Mouse (Mus musculus): ENCODE measurements around the gene Ech1.

Ech1 gene

DNA sequence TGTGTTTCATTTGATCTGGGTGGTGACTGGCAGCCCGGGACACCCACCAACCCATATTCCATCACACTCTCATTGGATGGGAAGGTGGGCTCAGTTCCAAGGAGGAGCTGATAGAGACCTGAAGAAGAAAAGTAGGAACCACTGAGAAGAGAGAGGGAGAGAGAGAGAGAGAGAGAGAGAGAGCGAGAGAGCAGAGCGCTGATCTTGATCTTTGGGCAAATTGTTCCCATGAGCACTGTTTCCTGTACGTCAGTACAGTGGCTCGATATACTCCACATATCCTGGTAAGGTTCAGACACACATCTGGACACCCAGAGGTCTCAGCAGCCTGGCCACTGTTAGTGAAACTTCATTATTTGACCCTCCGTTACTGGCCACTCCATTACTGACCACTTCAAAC, 38.5 kb downstream of the Ech1 start, which contains the start of gene Lgals7:
TSS of gene Lgals7 (plus strand) at position 314 of the 400 bp plus-strand sequence.
- DNase-seq = no peak

DNA sequence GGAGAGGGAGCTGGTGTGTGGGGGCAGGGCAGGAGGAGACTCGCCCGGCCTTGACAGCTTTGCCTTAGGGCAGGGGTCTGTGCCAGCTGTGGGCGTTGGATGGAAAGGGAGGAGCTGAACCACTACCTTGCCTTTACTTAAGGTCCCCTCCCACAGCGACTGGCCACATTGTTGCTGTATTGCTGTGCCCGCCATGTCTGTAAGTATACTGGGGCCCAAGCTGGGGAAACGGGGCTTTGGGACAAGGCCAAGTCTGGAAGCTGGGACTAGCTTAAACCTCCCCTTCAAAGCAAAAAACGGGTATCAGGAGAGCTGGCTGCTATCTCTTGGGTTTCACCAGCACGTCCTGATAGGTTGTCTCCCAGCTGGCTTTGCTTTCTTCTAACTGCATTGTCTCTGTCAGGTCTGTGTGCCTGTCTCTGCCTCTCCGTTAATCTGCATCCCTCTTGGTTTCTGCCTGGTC, 39.3 kb downstream of the Ech1 start:
- DNase-seq = no peak

DNA sequence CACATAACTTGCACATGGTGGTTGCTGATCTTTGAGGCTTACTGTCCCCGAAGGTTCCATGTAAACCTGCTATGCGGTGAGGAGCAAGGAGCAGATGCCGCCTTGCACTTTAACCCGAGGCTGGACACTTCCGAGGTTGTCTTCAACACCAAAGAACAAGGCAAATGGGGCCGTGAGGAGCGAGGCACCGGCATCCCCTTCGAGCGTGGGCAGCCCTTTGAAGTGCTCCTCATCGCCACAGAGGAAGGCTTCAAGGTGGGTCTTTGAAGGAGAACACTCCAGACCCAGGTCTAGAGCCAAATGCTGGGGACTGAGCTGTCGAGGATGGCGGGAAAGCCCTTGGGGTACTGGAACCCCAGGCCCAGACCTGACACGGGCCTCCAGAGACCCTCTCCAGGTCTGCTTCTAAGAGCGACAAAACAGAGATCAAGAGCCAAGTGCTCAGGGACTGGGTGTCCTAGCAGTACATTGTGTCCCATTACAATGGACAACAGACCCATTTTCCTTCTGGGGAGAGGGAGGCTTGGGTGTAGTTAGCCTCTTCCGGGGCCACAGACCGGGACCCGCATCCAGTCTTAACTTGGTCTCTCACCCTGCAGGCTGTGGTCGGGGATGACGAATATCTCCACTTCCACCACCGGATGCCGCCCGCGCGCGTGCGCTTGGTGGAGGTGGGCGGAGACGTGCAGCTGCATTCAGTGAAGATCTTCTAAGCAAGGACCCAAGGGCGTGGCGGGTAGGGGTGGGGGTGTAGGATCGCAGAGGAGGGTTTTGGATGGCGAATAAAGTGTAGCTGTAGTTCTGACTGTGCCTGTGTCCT, 40.7 kb downstream of the Ech1 start:
- no peak for DNase-seq

DNA sequence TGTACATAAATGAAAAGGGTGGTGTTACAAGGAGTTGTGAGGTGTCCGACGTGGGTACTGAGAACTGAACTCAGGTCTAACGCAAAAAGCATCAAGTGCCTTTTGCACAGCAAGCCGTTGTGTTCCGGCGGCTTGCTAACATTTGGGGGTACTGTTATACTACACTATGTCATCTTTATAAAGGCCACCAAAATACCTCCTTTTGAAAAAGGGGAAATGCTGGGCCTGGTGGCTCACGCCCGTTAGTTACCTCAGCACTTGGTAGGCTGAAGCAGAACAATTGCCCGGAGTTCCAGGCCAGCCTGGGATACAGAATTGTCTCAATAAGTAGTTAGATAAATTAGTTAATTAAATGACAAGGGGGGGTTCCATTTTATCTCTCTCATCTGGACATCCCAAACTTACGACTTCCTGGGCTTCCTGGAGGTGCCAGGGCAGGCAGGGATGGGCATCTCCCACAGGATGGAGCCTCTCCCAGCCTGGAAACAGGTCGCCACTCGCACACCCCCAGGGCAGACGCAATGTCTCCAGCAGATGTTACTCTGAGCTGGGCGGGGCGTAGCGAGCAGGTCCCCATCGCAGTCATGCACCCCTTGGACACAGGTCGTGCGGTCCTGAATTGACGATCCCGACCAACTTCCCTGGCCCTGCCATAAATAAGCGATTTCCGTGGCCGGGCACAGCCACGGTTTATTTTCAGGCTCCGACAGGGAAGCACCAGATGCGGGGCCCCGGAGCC, 41.9 kb downstream of the Ech1 start:
- no peak for DNase-seq

DNA sequence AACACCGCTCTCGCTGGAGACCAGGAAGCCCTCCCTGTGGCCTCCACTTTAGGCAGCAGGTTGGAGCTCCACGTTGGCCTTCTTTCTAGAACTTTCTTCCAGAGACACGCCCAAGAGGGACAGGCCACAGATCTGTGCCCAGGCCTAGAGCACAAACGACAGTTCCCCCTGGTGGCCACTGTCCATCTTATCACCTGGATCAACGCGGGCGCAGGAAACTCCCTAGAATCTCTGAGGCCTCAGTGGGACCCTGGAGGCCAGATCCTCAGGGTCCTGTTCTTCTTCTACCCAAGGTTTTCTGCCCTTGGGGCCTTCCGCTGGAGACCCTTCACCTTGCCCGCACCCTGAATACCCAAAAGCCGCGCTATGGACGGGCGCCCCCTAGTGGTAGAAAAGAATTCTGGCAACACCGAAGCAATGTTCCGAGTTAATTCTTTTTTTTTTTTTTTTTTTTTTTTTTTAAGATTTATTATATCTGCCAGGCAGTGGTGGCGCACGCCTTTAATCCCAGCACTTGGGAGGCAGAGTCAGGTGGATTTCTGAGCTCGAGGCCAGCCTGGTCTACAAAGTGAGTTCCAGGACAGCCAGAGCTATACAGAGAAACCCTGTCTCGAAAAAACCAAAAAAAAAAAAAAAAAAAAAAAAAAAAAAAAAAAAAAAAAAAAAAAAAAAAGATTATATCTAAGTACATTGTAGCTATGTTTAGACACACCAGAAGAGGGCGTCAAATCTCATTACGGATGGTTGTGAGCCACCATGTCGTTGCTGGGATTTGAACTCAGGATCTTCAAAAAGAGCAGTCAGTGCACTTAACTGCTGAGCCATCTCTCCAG, 42.7 kb downstream of the Ech1 start:
- DNase-seq = peak; percentile 68 to 77

DNA sequence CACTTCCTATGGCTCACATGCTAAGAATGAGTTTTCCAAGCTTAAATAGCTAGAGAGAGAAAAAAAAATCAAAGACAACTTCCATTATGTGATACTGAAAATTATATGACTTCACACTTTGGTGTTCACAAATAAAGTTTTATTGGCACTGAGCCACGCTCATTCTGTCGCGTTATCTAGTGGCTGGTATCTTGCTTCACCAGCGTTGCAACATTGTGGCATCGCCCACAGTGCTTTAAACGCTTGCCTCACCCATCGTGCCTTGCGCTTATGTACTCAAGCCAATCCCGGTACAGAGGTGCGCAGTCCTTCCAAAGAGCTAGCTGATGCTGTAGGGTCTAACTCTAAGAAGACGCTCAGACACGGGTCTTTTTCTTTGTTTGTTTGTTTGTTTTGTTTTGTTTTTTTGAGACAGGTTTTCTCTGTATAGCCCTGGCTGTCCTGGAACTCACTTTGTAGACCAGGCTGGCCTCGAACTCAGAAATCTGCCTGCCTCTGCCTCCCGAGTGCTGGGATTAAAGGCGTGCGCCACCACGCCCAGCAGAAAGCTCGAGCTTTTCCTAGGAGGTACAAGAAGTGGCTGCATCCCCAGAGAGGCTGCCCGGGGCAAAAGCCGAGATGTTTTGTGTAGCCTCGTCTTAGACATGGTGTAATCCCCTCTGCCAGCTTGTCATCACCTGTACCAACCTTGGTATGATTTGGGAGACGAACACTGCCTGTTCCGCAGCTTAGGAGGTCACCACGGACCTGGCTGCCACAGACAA, 46.1 kb downstream of the Ech1 start:
- no peak for DNase-seq

DNA sequence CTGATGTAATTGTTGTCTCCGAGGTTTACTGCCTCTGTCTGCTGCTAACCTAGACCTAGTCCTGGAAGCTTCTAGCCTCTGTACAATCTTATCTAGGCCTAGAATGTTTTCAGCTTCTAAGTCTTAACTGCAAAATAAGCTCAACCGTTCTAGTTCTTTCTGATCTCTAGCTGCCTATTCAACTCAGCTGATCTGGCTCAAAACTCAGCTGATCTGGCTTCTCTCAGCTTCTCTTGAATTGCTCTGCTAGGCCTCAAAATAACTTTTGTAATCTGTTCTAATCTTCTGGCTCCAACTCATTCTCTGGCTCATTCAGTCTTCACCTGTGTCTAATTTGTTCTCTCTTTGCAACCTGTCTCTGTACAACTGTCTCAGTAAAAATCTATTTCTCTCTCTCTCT, 49.5 kb downstream of the Ech1 start:
- DNase-seq = no peak

DNA sequence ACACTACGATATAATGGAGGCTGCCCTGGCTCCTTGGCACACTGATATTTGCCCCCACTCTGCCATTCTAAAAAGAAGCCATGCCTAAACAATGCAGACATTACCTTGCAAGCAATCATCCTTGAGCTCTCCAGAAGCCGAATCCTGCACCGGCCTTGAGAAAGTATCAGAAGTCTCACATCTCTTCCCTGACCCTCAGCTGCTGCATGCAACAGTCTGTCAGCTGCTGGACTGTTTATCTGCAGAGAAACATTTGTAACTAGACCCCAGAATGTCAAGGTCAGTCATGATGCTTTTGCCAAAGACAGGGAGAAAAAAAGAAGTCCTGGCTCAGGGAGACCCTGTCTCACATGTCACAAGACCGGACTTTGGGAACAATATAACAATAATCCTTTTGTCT, 51.1 kb downstream of the Ech1 start:
- DNase-seq = no peak

DNA sequence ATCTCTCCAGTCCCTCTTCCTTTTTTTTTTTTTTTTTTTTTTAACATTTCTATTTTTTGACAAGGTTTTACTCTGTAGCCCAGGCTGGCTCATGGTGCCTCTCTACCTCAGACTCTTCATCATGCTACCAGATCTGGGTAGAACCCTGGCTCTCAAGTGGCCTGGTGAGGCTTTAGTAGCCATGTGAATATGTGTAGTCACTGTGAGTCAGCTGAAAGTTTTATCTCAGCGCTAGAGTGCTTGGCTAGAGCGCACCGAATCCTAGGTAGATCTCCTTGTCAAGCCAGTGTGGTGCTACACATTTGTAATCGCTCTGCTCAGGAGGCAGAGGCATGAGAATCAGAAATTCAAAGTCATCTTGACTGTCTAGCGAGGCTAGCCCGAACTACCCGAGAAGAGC, 52.1 kb downstream of the Ech1 start:
- no peak for DNase-seq

DNA sequence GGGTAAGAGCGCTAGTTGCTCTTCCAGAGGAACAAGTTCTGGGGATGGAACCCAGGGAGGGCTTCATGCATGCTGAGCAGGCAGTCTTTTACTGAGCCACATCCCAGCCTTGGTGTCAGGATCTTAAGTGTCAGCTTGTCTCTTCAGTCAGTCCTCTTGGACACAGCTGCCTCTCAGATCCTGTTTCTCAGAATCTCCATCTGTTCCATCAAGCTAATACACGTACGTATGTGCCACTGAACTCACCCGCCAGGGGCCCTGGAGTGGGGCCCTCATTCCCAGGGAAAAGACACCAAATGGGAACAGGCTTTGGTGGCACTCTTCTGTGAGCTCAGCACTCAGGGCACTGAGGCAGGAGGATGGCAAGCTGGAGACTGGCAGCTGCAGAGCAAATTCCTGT, 52.8 kb downstream of the Ech1 start:
- DNase-seq = no peak

DNA sequence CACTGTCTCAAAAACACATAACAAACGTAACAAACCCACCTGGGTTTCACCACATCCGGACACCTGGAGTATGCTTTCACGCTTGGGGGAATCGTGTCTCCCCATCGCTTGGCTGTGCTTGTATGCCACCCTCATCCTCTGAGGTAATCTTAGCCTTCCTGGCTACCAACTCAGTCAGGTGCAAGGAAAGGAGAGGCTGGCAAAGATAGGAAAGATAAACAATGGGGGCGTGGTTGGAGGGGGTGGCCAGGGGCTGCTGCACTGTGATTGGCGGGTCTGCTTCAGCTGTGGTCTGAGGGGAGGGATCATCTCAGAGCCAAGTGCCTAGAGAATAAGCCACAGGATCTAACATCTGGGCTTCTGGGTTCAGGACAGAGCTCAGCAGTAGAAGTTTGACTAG, 54.6 kb downstream of the Ech1 start:
- DNase-seq = no peak

DNA sequence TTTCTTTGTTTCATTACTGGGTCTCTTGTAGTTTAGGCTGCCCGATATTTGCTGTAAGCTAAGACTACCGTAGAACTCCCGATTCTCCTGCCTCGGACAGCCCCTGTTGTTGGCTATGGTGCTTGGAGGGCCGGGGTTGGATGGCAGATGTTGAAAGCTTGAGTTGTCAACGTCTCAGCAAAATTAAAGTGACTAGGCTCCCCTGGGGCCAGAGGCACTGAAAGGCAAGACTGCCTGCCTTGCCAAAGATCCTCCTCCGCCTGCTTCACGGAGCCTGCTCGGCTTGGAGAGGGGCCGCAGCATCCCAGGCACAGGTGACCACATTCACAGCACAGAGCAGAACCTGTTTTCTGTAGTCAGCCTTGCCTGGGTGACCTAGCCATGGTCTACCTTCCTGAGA, 55.5 kb downstream of the Ech1 start:
- DNase-seq = no peak

DNA sequence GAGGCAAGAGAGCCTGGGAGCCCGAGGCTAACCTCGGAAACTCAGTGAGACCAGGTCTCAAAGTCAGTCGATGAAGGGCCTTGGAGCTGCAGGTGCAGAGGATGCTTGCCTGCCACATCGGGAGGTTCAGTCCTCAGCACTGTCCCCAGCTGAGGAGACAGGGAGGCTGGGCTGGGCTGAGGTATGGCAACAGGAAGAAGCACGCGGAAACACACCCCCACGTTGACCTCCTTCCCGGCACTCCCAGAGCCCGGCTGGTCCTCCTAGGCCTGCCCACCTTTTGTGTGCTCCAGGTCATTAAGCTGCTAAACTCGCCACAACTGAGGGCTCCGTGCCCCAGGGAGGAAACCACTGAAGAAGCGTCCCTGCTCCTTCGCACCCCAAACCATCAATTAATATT, 56.2 kb downstream of the Ech1 start, which contains the start of gene Capn12:
TSS of gene Capn12 (plus strand) at position 224 of the 400 bp plus-strand sequence.
- no peak for DNase-seq

Measured in cerebellum, postnatal 36 days (tissue).